Mouse (Mus musculus): ENCODE results near the gene Magee1. TPM values are rescaled to one million over a fixed set of nuclear protein-coding genes. Genes with fewer than 3 reads are reported as not detected.
"Not testable (repeated sequence)": the region's sequence is repeated elsewhere in the genome, so short reads cannot be mapped to it uniquely, and the experiment has no call there.

Gene Magee1
- polyA plus RNA-seq, 1 experiment from 2014 or later, result 2.1 TPM

- WGBS (ENCODE audit: insufficient replicate concordance), result 19% methylated on average over 2 of the region's 3 CpGs
- ATAC-seq (ENCODE audit: low read depth), result no peak
- no peak overlapping the region for H3K4me3 ChIP-seq (ENCODE audit: low read depth, low read length)
These were observed 4.7 kb downstream of the Magee1 start for GRCm38 (mm10) chrX:105124903-105125302.

GRCm38 (mm10) chrX:105151872-105152461 lies 31.8 kb downstream of the Magee1 start:
- Histone ChIP-seq H3K4me3 (ENCODE audit: low read depth, low read length) (no peak overlapping the region), H3K27ac (ENCODE audit: low read length) (no peak overlapping the region), H3K9ac (ENCODE audit: low read depth, low read length) (no peak overlapping the region), H3K4me2 (ENCODE audit: low read depth, low read length) (no peak overlapping the region), H3K4me1 (ENCODE audit: control insufficient read depth, low read depth, low read length) (no peaks in the 10 kb centered on the region), H3K9me3 (replicated peaks; ENCODE audit: control insufficient read depth, low read length) (no peaks in the 10 kb centered on the region), H3K36me3 (ENCODE audit: control insufficient read depth, insufficient read depth) (no peaks in the 10 kb centered on the region), H3K27me3 (ENCODE audit: control insufficient read depth, insufficient read depth, low read depth, low read length) (no peaks in the 10 kb centered on the region; the same call in 1 of the 2 replicates)
- no peak for ATAC-seq (ENCODE audit: low read depth)
- 42% methylated on average over 17 of the region's 26 CpGs for WGBS (ENCODE audit: insufficient replicate concordance)

More at GRCm38 (mm10) chrX:105124903-105125302, 4.7 kb downstream of the Magee1 start:
- Histone ChIP-seq H3K9ac (ENCODE audit: low read depth, low read length) (no peak overlapping the region), H3K27ac (ENCODE audit: low read length) (no peak overlapping the region), H3K36me3 (ENCODE audit: control insufficient read depth, insufficient read depth) (no peaks in the 10 kb centered on the region), H3K9me3 (replicated peaks; ENCODE audit: control insufficient read depth, low read length) (no peaks in the 10 kb centered on the region), H3K27me3 (ENCODE audit: control insufficient read depth, insufficient read depth, low read depth, low read length) (peaks cover 2% of the 10 kb centered on the region; the same call in 1 of the 2 replicates), H3K4me2 (ENCODE audit: low read depth, low read length) (no peak overlapping the region), H3K4me1 (ENCODE audit: control insufficient read depth, low read depth, low read length) (no peaks in the 10 kb centered on the region; the same call in 1 of the 2 replicates)

GRCm38 (mm10) chrX:105165007-105165406 lies 44.8 kb downstream of the Magee1 start:
- H3K27me3 ChIP-seq (ENCODE audit: control insufficient read depth, insufficient read depth, low read depth, low read length); H3K4me1 ChIP-seq (ENCODE audit: control insufficient read depth, low read depth, low read length); H3K4me2 ChIP-seq (ENCODE audit: low read depth, low read length); H3K36me3 ChIP-seq (ENCODE audit: control insufficient read depth, insufficient read depth); H3K4me3 ChIP-seq (ENCODE audit: low read depth, low read length); H3K9ac ChIP-seq (ENCODE audit: low read depth, low read length); ATAC-seq (ENCODE audit: low read depth); H3K9me3 ChIP-seq (replicated peaks; ENCODE audit: control insufficient read depth, low read length); H3K27ac ChIP-seq (ENCODE audit: low read length): not testable (repeated sequence)
- 53% methylated on average over 6 of the region's 6 CpGs for WGBS (ENCODE audit: insufficient replicate concordance)

- Histone ChIP-seq H3K27ac (ENCODE audit: low read length) (no peak overlapping the region), H3K4me1 (ENCODE audit: control insufficient read depth, low read depth, low read length) (no peaks in the 10 kb centered on the region), H3K27me3 (ENCODE audit: control insufficient read depth, insufficient read depth, low read depth, low read length) (no peaks in the 10 kb centered on the region; the same call in 1 of the 2 replicates), H3K4me2 (ENCODE audit: low read depth, low read length) (no peak overlapping the region), H3K9me3 (replicated peaks; ENCODE audit: control insufficient read depth, low read length) (no peaks in the 10 kb centered on the region), H3K9ac (ENCODE audit: low read depth, low read length) (no peak overlapping the region), H3K36me3 (ENCODE audit: control insufficient read depth, insufficient read depth) (no peaks in the 10 kb centered on the region), H3K4me3 (ENCODE audit: low read depth, low read length) (no peak overlapping the region)
- 35% methylated on average over 2 of the region's 2 CpGs for WGBS (ENCODE audit: insufficient replicate concordance)
- ATAC-seq (ENCODE audit: low read depth), result no peak
These were observed 47.0 kb downstream of the Magee1 start for GRCm38 (mm10) chrX:105167217-105167616.

Other genes starting within 250 kb of the Magee1 start
- gene Pbdc1, start 40.6 kb upstream of the Magee1 start, polyA plus RNA-seq (2015; fragmentation: Nextera tagmentation; extraction: Ambion mirVana), result 28.3 and 28.4 TPM in 2 replicates

Data from liver, embryonic 16.5 days (tissue).